Mouse (Mus musculus) megakaryocyte, adult 5-6 weeks (primary cell): ENCODE data around the gene Ksr2. TPM values are rescaled to one million over a fixed set of nuclear protein-coding genes. Genes with fewer than 3 reads are reported as not detected.
"Not testable (repeated sequence)": the region's sequence is repeated elsewhere in the genome, so short reads cannot be mapped to it uniquely, and the experiment has no call there.

ENCODE experiments used
- ATAC-seq: 2 replicates; pipeline ENCODE4 v1.8.0; 2016; ENCODE audit warnings: mild to moderate bottlenecking, inconsistent platforms; ENCODE audit not compliant: poor library complexity, severe bottlenecking
- total RNA-seq, 2 experiments: library from RNA; stranded (forward) in 1 of 2; stranded (reverse) in 1 of 2; fragments of 153-499, 151-499 nt in 1 of 2; fragments of 221-1000, 200-1000 nt in 1 of 2; gene quantifications; 2 replicates each; pipeline versions ENCODE4 v1.2.3 to v1.2.4; 2015 to 2017

The Ksr2 gene
- total RNA-seq, 2 experiments from 2014 or later, result under 0.01 to 0.13 TPM

DNA sequence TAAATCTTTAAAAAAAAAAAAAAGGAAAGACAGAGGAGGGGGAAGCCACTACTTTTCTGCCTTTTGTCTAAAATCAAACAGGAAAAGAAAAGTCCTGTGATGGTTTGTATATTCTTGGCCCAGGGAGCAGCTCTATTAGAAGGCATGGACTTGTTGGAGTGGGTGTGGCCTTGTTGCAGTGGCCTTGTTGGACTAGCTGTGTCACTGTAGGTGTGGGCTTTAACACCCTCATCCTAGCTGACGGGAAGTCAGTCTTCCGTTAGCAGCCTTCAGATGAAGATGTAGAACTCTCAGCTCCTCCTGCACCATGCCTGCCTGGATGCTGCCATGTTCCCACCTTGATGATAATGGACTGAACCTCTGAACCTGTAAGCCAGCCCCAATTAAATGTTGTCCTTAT, 9.1 kb upstream of the Ksr2 start:
- not testable (repeated sequence) for ATAC-seq

GRCm38 (mm10) chr5:117408216-117408615, 5.6 kb upstream of the Ksr2 start:
- ATAC-seq, result peak; percentile 75

DNA sequence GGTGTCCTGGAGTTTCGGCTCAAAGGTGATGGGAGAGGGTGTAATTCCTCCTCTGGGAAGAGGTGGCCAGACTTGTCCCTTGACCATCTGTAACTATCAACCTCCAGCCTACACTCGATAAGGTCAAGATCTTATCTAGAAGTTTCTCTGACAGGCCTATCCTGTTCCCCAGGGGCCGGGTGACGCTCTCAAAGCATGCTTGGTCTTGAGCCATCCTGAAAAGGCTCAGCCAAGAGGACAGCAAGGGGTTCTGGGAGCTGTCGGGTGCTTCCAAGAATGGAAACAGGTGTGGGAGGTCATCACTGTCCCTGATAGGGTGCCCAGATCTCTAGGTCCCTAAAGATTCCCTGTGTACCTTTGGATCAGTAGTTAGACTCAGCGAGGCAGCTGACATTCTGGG, 4.4 kb upstream of the Ksr2 start:
- no peak for ATAC-seq

GRCm38 (mm10) chr5:117414611-117415010, 811 bp downstream of the Ksr2 start:
- no peak for ATAC-seq

DNA sequence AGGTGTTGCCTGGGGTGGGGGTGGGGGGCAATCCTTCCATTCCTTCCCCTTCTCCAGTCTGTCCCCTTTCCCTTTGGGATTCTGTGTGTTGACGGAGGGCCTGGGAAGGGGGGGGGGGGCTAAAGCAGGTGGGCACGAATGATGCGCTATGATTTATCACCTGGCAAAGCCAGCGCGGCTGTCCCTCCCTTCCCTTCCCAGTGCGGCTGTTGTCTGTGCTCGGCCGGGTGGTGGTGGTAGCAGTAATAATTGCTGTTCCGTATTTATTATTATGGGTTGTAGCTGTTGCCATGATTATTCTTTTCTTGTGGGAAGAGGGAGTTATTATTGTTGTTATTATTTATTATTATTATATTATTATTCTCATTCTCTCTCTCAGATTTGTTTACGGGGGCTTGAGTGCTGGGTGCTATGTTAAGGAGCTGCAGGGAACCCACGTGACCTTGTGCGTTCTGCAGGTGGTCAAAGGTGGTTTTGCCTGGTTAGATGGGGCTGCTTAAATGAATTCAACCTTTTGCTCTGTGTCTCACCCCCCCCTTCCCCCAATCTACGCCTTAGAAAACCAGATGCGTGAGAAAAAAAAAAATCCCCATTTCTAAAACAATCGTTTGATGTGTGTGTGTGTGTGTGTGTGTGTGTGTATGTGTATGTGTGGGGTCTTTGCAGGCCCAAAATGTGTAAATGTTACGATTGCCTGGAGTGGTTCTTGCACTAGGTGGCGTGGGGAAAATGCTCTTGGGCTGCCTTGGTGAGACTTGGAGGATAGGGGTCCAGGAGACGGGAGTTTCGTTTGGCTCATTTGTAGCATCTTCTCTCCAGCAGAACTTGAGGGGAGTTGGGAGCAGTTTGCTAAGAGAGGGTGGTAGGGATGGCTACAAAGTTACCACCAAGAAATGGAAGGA, 1.5 kb downstream of the Ksr2 start:
- ATAC-seq, result no peak

DNA sequence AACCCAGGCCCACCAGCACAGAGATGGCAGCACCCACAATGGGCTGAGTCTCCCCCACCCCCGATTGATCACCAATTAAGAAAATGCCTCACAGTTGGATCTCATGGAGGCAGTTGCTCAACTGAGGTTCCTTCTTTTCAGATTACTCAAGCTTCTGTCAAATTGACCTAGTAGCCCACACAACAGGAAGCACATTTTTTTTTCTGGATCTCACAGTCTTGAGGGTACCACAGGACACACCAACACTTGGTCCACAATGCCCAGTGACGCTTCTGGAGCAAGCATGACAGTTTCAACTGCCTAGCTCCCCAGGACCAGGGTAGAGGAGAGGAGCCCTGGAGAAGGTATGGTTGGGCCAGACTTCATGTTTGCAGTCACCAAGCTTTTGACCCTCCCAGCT, 3.6 kb downstream of the Ksr2 start:
- ATAC-seq, result peak; percentile 74

- not testable (repeated sequence) for ATAC-seq
Observed at GRCm38 (mm10) chr5:117433501-117433900, 19.7 kb downstream of the Ksr2 start.

DNA sequence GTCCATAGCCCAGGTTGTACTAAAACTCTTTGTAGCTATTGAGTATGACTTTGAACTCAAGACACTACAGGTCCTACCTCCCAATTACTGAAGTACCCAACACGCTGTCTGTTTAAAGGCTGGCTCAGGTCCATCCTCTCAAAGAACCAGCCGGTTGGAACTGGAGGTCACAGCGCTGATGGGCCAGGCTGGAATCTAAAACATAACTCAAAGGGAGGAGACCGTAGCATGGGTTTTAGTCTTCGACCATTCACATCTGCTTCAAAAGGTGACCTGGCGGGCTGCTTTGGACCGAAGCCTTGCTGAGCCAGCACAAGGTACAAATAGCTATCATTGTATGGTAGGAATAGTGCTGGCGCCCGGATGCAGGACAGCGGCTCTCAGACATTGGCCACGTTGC, 26.5 kb downstream of the Ksr2 start:
- ATAC-seq, result no peak

DNA sequence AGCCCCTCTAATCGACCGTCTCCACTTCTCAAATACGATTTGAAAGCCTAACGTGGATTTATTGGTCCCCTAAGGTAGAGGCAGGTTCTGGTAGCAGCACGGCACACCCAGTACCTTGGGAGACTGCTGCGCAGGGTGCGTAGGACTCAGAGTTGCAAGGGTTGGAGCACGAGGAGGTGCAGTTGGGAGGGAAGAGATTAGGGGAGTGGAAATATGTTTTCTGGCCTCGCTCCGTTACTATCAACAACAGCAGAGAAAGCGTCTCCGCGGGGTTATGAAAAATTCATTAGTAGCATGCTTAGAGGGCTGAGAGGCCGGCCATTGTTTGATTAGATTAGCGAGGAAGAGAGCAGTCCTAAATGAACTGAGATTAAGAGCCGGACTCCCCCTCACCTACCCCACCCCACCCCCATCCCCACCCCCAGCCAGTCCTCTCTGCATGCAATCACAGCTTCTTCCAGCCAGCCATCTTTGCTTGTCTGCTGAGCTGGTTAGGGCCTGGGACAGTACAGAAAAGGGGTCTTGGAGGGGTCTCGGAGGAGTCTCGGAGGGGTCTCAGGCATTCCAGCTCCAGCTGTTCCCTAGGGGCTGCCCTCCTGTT, 27.5 kb downstream of the Ksr2 start:
- no peak for ATAC-seq

GRCm38 (mm10) chr5:117442157-117442765, 28.5 kb downstream of the Ksr2 start:
- no peak for ATAC-seq

GRCm38 (mm10) chr5:117443141-117443540, 29.3 kb downstream of the Ksr2 start:
- no peak for ATAC-seq

DNA sequence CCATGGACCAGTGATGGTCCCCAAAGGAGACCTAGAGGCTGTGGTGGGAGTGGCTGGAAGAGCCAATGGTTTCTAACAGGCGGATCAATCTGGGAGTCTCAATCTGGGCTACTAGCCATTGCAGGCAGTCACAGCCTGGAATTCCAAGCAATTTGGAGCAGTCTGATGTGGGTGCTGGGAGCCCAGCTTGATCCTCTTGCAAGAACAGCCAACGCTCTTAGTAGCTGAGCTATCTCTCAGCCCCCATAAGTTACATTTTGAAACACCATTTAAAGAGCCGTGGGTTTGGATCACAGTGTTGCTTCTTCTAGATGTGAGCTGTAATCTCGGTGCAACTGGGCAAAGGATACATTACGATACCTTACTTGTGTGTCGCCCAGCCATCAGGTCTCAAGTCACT, 30.1 kb downstream of the Ksr2 start:
- no peak for ATAC-seq

GRCm38 (mm10) chr5:117447698-117448097, 33.9 kb downstream of the Ksr2 start:
- no peak for ATAC-seq

GRCm38 (mm10) chr5:117452013-117452412, 38.2 kb downstream of the Ksr2 start:
- ATAC-seq, result no peak

DNA sequence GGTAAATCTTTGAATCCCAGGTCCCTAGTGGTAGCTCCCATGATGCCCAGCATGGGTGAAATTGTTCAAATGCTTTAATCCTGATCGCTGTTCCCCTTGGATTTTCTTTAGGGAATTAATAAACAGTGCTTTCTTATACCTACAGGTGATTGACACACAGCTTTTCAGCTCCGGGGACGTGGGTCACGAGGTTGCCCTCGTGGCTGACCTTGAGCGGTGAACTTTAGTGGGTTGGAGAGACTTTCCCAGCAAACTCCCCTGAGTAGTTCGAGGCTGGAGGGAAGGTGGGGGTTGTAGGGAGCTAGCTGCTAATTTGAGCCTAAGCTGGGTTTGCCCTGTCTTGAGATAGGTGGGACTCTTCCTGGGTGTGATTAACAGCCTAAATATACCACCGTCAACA, 41.7 kb downstream of the Ksr2 start:
- ATAC-seq, result no peak

DNA sequence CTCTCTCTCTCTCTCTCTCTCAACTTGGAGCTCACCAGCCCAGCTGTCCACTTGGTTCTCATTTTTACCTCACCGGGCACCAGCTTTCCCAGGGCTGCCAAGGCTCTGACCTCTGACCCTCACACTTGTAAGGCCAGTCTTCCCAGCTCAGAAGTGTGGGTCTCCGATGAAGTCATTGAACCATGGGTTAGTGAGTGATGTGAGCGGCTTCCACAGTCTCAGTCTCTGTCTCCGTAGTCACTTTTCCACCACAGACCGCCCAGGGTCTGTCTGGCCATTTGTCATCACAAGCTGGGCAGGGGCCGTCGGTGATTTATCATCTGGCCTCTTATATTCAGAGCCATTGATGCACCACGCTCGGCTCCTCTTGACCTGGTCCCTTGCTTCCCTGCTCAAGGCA, 43.3 kb downstream of the Ksr2 start:
- no peak for ATAC-seq

GRCm38 (mm10) chr5:117457583-117457982, 43.8 kb downstream of the Ksr2 start:
- no peak for ATAC-seq

GRCm38 (mm10) chr5:117458899-117459298, 45.1 kb downstream of the Ksr2 start:
- no peak for ATAC-seq

- no peak for ATAC-seq
Observed at GRCm38 (mm10) chr5:117460261-117460660, 46.5 kb downstream of the Ksr2 start.

DNA sequence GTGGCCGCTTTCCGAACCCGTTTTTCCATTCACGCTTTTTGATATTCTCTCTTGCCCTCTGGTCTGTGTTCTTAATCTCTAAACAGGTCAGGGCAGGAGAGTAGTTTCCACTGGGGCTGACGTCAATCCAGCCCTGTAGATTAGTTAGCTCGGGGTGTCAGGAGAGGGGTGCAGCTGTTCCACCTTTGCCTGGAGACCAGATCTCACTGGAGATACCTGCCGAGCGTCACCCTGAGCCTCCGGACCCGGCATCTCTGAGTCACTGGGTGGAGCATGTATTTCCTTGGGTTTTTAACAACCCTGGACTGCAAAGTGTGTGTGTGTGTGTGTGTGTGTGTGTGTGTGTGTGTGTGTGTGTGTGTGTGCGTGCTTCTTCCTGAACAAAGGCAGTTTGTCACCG, 53.3 kb downstream of the Ksr2 start:
- no peak for ATAC-seq

DNA sequence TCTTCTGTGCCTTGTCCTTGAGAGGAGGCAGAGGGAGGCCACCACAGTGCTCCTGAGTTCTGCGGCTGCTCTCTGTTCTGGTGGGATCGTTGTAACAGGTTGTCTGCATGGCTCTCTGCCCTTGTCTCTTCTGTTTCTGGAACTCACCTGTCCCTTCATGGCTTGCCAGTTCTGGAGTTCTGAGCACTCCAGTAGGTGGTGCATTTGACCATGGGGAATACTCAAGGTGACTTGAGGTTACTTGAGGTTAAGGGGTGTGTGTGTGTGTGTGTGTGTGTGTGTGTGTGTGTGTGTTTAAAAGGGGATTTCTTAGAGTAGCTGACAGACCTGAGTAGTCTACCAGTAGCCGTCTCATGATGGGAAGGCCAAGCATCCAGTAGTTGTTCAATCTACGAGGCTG, 55.2 kb downstream of the Ksr2 start:
- ATAC-seq, result no peak

DNA sequence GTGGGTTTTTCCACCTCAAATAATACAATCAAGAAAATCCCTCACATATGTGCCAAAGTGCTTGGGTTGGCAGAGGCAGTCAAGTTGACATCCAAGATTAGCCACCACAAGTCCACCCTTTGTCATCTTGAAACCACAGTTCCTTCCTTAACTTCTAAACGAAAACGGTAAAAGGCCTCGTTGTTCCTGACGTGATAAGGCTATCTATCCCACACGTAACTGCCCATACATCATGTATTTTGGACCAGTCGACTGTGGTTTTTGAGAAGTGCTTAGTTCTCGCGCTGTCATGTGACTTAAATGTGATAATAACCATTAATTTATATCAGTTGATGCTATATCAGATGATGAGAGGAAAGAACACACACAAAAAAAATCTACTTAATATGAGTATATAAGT, 55.8 kb downstream of the Ksr2 start:
- no peak for ATAC-seq
